Mouse (Mus musculus): ENCODE measurements at regions not wholly inside any gene's neighbourhood (a gene's known extent, or its start where the extent isn't known, plus 50 kb on each side); places are given as distances from the start of the nearest gene placed in this dataset.

DNA sequence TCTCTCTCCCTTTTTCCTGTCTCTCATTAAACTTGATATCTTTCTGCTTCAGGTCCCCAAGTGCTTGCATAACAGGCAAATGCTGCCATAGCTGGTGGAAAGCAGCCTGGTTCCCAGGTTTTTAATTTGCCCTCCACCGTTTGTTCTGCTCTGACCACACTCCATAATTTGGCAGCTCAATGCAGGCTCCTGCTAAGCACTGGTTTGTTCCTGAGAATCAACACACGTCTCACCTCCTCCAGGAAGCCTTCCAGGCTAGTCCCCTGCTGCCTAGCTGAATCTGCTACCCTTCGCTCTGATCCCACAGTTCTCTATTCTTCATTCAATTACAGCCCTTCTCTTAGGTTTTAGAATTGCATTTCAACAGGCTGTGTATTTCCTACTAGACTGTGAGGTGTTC, 152.4 kb upstream of the Ppp2r3a start:
- 46% methylated on average over 3 of the region's 3 CpGs for WGBS (ENCODE audit: insufficient replicate concordance)
- Histone ChIP-seq H3K4me3 (no peak overlapping the region), H3K4me1 (no peaks in the 10 kb centered on the region), H3K27me3 (replicated peaks) (no peaks in the 10 kb centered on the region), H3K4me2 (no peak overlapping the region), H3K9me3 (replicated peaks) (no peaks in the 10 kb centered on the region), H3K9ac (no peak overlapping the region), H3K27ac (no peak overlapping the region), H3K36me3 (no peaks in the 10 kb centered on the region)
- ATAC-seq, result no peak

DNA sequence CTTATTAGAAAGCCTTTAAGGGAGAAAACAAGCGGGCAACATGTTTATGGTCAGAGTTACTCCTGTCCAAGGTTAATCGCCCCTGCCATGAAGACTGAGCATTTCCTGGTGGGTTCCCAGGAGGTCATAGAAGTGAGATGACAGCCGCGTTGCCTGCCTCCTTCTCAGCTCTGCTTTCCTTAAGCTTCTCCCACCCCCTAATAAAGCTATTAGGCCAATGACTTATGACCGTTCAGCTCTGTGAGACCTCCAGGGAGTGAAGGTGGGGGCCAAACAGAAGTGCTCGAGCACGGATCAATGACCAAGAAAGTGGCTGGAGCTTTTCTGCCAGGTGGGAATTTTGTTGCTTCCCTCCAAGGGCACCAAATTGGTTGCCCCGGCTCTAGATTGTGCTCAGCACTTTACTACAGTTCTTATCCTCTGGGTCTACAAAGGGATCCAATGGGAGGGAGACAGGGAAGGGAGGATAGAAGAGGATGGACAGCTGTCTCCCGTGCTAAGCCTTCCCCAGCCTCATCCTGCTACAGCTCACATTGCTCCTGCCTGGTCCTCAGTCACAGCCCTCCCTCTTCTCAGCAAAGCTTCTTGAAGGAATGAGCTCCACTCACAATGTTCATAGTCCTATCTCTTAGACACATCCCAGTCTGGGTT, 151.1 kb upstream of the Ppp2r3a start:
- Histone ChIP-seq H3K27ac (no peak overlapping the region), H3K9ac (no peak overlapping the region), H3K4me3 (no peak overlapping the region), H3K36me3 (no peaks in the 10 kb centered on the region), H3K9me3 (replicated peaks) (no peaks in the 10 kb centered on the region), H3K4me1 (no peaks in the 10 kb centered on the region), H3K27me3 (replicated peaks) (no peaks in the 10 kb centered on the region), H3K4me2 (no peak overlapping the region)
- 63% methylated on average over 9 of the region's 9 CpGs for WGBS (ENCODE audit: insufficient replicate concordance)
- no peak for ATAC-seq

DNA sequence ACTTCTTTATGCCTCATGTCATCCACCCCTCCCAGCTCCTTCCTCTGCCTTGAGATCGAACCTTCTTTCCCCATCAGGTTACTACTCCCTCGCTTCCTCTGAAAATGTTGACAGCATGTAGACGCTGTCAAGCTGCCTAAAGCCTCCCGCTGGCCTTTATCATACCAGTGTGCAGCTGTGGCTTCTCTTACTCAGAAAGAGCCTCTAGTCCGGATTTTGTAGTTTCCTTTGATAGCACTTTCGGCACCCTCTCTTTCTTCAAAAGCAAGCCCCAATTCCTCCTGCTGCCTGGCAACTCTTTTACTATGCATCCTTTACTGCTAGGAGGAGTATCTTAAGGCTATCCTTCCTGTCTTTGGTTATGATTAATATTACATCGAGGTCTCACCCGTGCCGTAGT, 149.8 kb upstream of the Ppp2r3a start:
- Histone ChIP-seq H3K9me3 (replicated peaks) (no peaks in the 10 kb centered on the region), H3K4me1 (no peaks in the 10 kb centered on the region), H3K9ac (no peak overlapping the region), H3K4me3 (no peak overlapping the region), H3K27ac (no peak overlapping the region), H3K27me3 (replicated peaks) (no peaks in the 10 kb centered on the region), H3K36me3 (no peaks in the 10 kb centered on the region), H3K4me2 (no peak overlapping the region)
- no peak for ATAC-seq
- WGBS (ENCODE audit: insufficient replicate concordance), result 63% methylated on average over 9 of the region's 9 CpGs

DNA sequence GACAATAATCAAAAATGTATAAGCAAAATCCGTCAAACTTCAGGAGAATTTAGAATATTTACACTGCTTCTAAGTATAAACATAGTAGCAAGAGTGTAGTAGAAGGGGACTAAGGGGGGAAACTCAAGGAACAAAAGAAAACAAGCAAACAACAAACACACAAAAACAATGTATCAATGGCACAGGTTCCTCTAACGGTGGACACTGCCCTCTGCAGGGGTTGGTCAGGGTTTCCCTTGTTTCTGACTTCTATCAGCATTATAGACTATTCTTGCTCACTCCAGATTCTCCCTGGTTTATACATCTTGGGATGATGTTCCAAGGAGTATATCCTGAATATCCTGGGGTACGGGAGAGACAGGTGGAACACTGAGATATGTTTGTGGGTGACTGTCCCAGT, 147.3 kb upstream of the Ppp2r3a start:
- H3K36me3 ChIP-seq, result no peaks in the 10 kb centered on the region
- no peaks in the 10 kb centered on the region for H3K4me1 ChIP-seq
- no peak overlapping the region for H3K4me2 ChIP-seq
- H3K4me3 ChIP-seq, result no peak overlapping the region
- no peaks in the 10 kb centered on the region for H3K27me3 ChIP-seq (replicated peaks)
- WGBS (ENCODE audit: insufficient replicate concordance), result 52% methylated on average over 3 of the region's 3 CpGs
- no peak overlapping the region for H3K9ac ChIP-seq
- ATAC-seq, result no peak
- no peak overlapping the region for H3K27ac ChIP-seq
- H3K9me3 ChIP-seq (replicated peaks), result no peaks in the 10 kb centered on the region

DNA sequence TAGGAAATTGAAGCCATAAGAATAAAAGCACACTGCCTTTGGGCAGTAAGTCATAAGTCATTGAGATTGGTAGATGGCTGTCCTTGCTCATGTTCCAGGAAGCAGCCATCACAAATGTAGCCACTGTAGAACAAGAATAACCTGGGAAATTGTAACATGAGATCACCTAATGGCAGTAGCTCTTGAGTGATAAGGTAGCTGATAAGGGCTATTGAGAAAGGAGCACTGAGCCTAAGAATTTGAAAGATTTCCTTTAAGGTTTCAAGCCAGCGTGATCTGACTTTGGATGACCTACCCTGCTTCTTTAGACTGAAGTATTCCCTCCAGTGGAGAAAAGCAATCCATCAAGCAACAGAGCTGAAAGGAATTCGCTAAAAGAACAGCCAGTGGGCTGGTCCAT, 117.8 kb upstream of the Ppp2r3a start:
- 19% methylated on average over 2 of the region's 2 CpGs for WGBS (ENCODE audit: insufficient replicate concordance)
- Histone ChIP-seq H3K27ac (no peak overlapping the region), H3K4me1 (no peaks in the 10 kb centered on the region), H3K9me3 (replicated peaks) (no peaks in the 10 kb centered on the region), H3K27me3 (replicated peaks) (no peaks in the 10 kb centered on the region), H3K36me3 (no peaks in the 10 kb centered on the region), H3K4me3 (no peak overlapping the region), H3K9ac (no peak overlapping the region), H3K4me2 (no peak overlapping the region)
- no peak for ATAC-seq

DNA sequence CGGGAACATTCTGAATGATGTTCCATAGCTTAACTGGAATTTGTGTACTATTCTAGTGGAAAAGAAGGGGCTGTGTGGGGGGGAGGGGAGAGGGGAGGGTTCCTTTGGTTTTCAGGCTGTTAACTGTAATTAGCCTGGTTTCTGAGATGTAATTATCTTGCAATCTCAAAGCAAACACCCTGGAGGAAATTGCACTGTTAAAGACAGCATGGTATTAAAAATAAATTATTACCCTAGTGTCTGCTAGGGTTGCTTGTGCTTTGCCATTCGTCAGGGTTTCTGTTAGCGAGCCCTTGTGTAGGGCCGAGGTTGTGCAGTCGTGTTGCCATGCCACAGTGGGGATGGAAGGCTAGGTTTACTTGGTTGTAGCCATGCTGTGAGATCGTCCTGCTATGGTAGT, 105.0 kb upstream of the Ppp2r3a start:
- ATAC-seq, result no peak
- H3K9ac ChIP-seq, result no peak overlapping the region
- H3K4me2 ChIP-seq, result no peak overlapping the region
- no peaks in the 10 kb centered on the region for H3K27me3 ChIP-seq (replicated peaks)
- H3K36me3 ChIP-seq, result no peaks in the 10 kb centered on the region
- 78% methylated on average over 6 of the region's 6 CpGs for WGBS (ENCODE audit: insufficient replicate concordance)
- H3K4me1 ChIP-seq, result no peaks in the 10 kb centered on the region
- no peak overlapping the region for H3K27ac ChIP-seq
- no peak overlapping the region for H3K4me3 ChIP-seq
- no peaks in the 10 kb centered on the region for H3K9me3 ChIP-seq (replicated peaks)

DNA sequence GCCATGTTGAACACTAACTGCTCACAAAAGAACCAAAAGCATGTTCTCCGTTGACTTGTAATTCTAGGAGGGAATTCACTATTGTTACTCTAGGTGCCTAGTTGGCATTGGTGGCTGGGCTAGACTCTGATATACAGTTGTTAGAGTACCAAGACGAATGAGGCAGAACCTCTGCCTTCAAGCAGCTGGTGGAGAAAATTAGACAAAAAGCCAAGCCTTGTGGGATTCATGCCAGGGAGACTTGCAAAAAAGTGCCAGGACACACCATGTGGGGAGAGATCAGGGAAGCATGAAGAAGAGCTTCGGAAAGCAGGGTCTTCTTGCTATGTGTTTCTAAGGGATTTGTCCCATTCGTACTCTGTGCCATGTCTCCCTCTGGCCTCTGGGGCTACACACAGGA, 97.2 kb upstream of the Ppp2r3a start:
- Histone ChIP-seq H3K9me3 (replicated peaks) (no peaks in the 10 kb centered on the region), H3K4me3 (no peak overlapping the region), H3K4me2 (no peak overlapping the region), H3K9ac (no peak overlapping the region), H3K36me3 (no peaks in the 10 kb centered on the region), H3K27ac (no peak overlapping the region), H3K4me1 (no peaks in the 10 kb centered on the region), H3K27me3 (replicated peaks) (no peaks in the 10 kb centered on the region)
- no peak for ATAC-seq
- WGBS (ENCODE audit: insufficient replicate concordance), result 71% methylated on average over 4 of the region's 4 CpGs

DNA sequence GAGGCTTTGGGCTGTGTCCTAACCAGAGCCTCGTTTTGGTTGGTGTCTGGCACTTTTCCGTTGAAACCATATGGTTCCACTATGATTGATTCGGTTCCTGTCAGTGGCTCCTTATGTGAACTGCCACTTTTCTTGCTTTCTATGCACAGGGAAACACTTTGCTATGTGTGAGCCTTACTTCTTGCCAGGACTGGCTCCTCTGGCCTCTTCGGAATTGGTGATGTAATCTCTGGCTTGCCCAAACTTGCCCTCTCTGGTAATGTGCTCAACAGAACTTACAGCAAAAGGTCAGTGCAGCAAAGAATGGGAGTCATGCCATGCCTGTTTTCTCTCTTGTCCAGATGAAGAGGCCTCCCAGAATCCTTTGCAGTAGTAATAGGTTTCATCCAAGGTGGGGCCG, 91.3 kb upstream of the Ppp2r3a start:
- H3K27ac ChIP-seq, result no peak overlapping the region
- H3K36me3 ChIP-seq, result no peaks in the 10 kb centered on the region
- no peak overlapping the region for H3K4me3 ChIP-seq
- H3K9me3 ChIP-seq (replicated peaks), result no peaks in the 10 kb centered on the region
- 64% methylated on average over 5 of the region's 5 CpGs for WGBS (ENCODE audit: insufficient replicate concordance)
- no peak for ATAC-seq
- H3K9ac ChIP-seq, result no peak overlapping the region
- no peak overlapping the region for H3K4me2 ChIP-seq
- H3K4me1 ChIP-seq, result no peaks in the 10 kb centered on the region
- H3K27me3 ChIP-seq (replicated peaks), result no peaks in the 10 kb centered on the region

DNA sequence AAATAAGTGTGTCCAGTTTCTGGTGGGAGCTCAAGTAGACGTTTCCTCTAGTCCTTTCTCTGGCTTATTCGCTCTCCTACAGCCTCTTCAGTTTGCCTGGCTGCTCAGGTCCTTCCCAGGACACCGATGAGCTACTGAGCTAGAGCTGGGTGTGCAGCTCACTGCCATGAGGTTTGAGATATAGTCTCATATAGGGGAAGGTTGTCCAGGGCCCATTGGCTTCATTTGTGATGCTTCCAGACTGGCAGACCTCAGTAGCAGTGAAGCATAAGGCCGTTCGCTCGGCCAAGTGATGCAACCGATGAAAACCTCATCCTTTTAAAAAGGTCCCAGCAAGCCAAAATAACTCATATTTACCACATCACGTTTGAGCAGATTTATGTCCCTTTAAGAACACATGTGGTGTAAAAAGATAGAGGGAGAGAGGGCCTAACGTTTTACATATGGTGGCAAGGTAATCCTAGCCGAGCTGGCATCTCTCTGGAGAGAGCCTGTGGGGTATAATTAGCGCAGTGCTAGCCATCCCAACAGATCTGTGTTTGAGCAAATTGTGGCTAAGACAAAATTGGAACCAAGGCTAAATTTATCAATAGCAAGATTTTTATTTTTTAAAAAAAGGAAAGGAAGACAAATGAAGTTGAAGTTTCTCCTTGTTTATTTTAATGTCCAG, 89.3 kb upstream of the Ppp2r3a start:
- 71% methylated on average over 11 of the region's 11 CpGs for WGBS (ENCODE audit: insufficient replicate concordance)
- ATAC-seq, result no peak
- Histone ChIP-seq H3K4me2 (no peak overlapping the region), H3K27me3 (replicated peaks) (no peaks in the 10 kb centered on the region), H3K9ac (no peak overlapping the region), H3K36me3 (no peaks in the 10 kb centered on the region), H3K27ac (no peak overlapping the region), H3K9me3 (replicated peaks) (no peaks in the 10 kb centered on the region), H3K4me1 (no peaks in the 10 kb centered on the region), H3K4me3 (no peak overlapping the region)

DNA sequence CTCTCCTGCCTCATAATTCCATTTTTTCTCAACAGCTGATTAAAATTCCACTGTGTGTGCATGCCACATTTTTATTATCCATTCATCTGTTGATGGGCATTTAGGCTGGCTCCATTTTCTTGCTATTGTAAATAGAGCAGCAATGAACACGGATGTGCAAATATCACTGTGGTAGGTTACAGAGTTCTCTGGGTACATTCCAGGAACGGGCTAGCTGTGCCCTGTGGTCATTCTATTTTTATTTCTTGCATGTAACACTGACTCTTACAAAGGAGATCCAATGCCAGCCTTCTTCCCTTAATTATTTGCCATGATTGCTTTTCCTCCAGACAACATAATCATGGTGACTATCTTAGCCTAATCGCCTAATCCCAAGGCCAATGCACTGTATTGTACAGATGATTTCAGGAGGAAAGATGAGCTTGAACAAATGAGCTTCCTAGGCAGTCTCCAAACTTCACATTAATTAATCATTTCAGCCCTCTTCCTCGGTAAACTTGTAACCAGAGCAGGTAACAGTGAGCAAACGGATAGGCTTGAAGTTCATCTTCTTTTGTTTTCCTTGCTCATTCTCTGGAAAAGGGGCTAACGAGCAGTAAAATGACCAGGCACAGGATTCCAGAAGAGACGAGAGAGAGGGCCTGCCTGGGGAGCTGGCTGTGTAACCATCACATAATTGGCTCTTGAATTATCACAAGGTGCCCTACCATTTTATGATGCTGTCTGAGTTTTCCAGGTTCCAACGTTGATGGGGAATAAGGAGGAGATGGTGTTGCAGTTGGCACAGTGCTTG, 77.6 kb upstream of the Ppp2r3a start:
- Histone ChIP-seq H3K4me1 (no peaks in the 10 kb centered on the region), H3K4me2 (no peak overlapping the region), H3K36me3 (no peaks in the 10 kb centered on the region), H3K9ac (no peak overlapping the region), H3K4me3 (no peak overlapping the region), H3K9me3 (replicated peaks) (no peaks in the 10 kb centered on the region), H3K27me3 (replicated peaks) (no peaks in the 10 kb centered on the region), H3K27ac (no peak overlapping the region)
- ATAC-seq, result no peak
- 52% methylated on average over 8 of the region's 8 CpGs for WGBS (ENCODE audit: insufficient replicate concordance)

DNA sequence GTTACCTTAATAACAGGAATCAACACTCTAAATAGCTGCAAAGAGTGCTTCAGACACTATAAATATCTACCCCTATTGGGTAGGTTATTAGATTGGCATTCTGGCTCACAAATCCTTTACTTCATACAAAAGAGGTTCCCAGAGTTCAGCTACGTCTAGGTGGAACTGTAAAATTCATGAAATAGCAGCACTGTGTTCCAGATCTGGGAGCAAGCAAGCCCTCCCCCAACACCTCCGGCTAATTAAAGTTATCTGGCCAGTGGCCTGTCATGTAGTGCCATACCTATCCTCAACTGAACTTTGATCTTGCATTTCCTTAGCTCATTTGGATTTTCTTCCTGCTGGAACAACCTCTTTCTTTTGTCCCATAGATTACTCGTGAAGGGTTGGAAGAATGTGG, 75.4 kb upstream of the Ppp2r3a start:
- ATAC-seq, result no peak

DNA sequence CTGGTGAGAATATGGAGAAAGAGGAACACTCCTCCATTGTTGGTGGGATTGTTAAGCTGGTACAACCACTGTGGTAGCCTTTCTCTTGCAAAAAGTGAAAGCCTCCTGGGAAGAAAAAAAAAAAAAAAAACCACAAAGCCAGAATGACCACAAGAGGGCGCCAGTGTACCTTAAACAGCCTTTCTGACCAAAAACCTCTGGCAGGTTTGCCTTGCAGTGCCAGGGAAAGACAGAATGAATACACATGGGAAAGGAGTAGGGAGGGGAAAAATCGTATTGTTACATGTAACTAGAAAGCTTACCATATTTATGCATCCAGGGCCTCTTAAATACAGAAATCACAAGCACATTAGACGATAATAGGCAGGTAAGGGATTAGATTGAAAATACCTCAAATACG, 62.4 kb upstream of the Ppp2r3a start:
- Histone ChIP-seq H3K4me3 (no peak overlapping the region), H3K27me3 (replicated peaks) (no peaks in the 10 kb centered on the region), H3K4me1 (no peaks in the 10 kb centered on the region), H3K27ac (no peak overlapping the region), H3K4me2 (no peak overlapping the region), H3K9me3 (replicated peaks) (no peaks in the 10 kb centered on the region), H3K9ac (no peak overlapping the region), H3K36me3 (no peaks in the 10 kb centered on the region)
- WGBS (ENCODE audit: insufficient replicate concordance), result 37% methylated on average over 4 of the region's 4 CpGs
- no peak for ATAC-seq

More for the DNA sequence above, 75.4 kb upstream of the Ppp2r3a start:
- Histone ChIP-seq H3K36me3 (no peaks in the 10 kb centered on the region), H3K9ac (no peak overlapping the region), H3K27me3 (replicated peaks) (no peaks in the 10 kb centered on the region), H3K4me1 (no peaks in the 10 kb centered on the region), H3K9me3 (replicated peaks) (no peaks in the 10 kb centered on the region), H3K4me2 (no peak overlapping the region), H3K4me3 (no peak overlapping the region), H3K27ac (no peak overlapping the region)
- 49% methylated on average over 3 of the region's 3 CpGs for WGBS (ENCODE audit: insufficient replicate concordance)

All from liver, embryonic 12.5 days (tissue).